Mouse (Mus musculus): Measurements from ENCODE around the gene Sult5a1. TPM values are rescaled to one million over a fixed set of nuclear protein-coding genes. Genes with fewer than 3 reads are reported as not detected.
"Not testable (repeated sequence)": the region's sequence is repeated elsewhere in the genome, so short reads cannot be mapped to it uniquely, and the experiment has no call there.

Gene Sult5a1
- polyA plus RNA-seq, 1 experiment from 2014 or later, result 6.6 TPM

DNA sequence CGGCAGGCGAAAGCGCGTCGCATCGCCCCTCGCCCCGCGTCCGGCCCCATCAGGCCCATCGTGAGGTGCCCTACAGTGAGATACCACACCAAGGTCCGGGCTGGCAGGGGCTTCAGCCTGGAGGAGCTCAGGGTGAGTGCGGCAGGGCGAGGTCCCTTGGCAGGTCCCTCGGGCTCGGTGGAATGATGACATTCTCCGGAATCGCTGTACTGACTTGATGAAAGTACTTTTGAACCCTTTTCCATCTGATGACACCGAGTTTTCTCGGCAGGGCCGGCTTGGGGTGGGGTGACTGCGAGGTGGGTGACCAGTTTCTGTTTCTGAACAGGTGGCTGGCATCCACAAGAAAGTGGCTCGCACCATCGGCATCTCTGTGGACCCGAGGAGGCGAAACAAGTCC is 55.3 kb downstream of the Sult5a1 start:
- H3K27me3 ChIP-seq (ENCODE audit: control insufficient read depth, insufficient read depth, low read length); H3K9me3 ChIP-seq (replicated peaks; ENCODE audit: control insufficient read depth, low read length); H3K4me1 ChIP-seq (ENCODE audit: control insufficient read depth, insufficient read depth, low read length): not testable (repeated sequence)
- Histone ChIP-seq H3K36me3 (ENCODE audit: control insufficient read depth, insufficient read depth, low read length) (peaks cover 20% of the 10 kb centered on the region), H3K4me3 (ENCODE audit: low read depth, low read length) (peak overlapping the region; percentile 90), H3K9ac (ENCODE audit: low read depth, low read length) (peak overlapping the region; percentile 98), H3K27ac (ENCODE audit: low read depth, low read length) (peak overlapping the region; percentile 92), H3K4me2 (peak overlapping the region; percentile 96)
- WGBS (ENCODE audit: insufficient replicate concordance), result 1% methylated on average over 22 of the region's 26 CpGs
- ATAC-seq (replicated peaks; ENCODE audit: insufficient number of reproducible peaks, low FRiP score, low TSS enrichment), result 0 out of 2 replicates have a peak, but pooled peaks have one; percentile 15

DNA sequence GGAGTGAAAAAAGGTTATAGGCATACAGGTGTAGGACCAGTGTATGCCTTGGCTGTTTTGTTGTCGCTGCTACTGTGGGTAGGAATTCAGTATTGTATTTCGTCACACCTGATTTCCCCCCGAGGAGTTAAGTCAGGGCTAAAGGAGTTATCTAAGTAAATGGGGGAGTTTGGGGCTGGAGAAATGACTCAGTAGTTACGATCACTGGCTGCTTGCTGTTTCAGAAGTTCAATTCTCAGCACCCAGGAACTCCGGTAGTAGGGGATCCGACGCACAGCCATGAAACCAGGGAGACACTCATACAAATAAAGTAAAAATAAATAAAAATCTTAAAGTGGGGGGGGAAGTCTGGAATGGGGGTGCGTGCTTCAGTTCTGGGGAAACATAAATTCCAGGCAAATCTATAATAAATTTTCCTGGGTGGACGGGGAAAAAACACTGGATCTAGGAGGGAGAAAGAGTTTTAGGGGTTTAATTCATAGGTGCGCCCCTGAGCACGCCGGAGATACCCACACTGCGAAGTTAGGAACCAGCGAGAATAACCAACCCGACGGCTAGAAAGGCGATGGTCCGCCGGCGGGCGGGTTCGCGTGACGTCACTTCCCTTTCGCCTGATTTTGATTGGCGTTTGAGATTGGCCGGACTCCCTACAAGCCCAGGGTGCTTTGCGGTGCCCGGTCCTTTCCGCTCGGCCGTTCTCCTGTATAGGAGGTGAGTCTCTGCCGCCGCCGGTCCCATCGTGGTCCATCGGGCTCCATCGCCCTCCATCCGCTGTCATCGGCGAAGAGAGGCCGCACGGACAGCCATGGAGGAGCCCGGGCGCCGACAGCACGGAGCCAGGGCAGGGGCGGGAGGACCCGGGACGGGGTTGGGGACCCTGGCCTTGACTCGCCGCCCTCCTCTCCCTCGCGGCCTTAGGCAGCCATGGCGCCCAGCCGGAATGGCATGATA is 56.1 kb downstream of the Sult5a1 start, which contains the start of gene Rpl13:
Gene Rpl13, plus strand, starts transcription at position 616 of the 951 bp plus-strand sequence.
- Histone ChIP-seq H3K9ac (ENCODE audit: low read depth, low read length) (peak within 1 kb of the TSS; percentile 98), H3K4me1 (ENCODE audit: control insufficient read depth, insufficient read depth, low read length) (peaks cover 9% of the 10 kb centered on the region)
- peak; percentile 91 for ATAC-seq (replicated peaks; ENCODE audit: insufficient number of reproducible peaks, low FRiP score, low TSS enrichment)

DNA sequence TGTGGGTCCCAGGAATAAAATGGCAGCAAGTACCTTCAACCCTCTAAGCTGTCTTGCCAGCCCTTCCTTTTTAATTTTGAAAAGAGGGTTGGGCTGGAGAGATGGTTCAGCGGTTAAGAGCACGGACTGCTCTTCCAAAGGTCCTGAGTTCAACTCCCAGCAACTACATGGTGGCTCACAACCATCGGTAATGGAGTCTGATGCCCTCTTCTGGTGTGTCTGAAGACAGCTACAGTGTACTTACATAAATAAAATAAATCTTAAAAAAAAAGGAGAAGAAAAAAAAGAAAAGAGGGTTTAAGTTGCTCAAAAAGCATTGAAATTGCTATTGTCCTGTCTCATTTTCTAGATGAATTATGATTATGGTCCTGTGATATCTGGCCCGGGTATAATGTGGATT is 56.9 kb downstream of the Sult5a1 start:
- WGBS (ENCODE audit: insufficient replicate concordance), result 74% methylated on average over 4 of the region's 4 CpGs

More for the DNA sequence above, 56.1 kb downstream of the Sult5a1 start, which contains the start of gene Rpl13:
- 1% methylated on average over 54 of the region's 56 CpGs for WGBS (ENCODE audit: insufficient replicate concordance)
- no peaks in the 10 kb centered on the region for H3K9me3 ChIP-seq (replicated peaks; ENCODE audit: control insufficient read depth, low read length)
- peak within 1 kb of the TSS; percentile 92 for H3K27ac ChIP-seq (ENCODE audit: low read depth, low read length)
- peak within 1 kb of the TSS; percentile 96 for H3K4me2 ChIP-seq
- H3K27me3 ChIP-seq (ENCODE audit: control insufficient read depth, insufficient read depth, low read length), result no peaks in the 10 kb centered on the region
- peaks cover 26% of the 10 kb centered on the region for H3K36me3 ChIP-seq (ENCODE audit: control insufficient read depth, insufficient read depth, low read length)
- peak within 1 kb of the TSS; percentile 90 for H3K4me3 ChIP-seq (ENCODE audit: low read depth, low read length)

DNA sequence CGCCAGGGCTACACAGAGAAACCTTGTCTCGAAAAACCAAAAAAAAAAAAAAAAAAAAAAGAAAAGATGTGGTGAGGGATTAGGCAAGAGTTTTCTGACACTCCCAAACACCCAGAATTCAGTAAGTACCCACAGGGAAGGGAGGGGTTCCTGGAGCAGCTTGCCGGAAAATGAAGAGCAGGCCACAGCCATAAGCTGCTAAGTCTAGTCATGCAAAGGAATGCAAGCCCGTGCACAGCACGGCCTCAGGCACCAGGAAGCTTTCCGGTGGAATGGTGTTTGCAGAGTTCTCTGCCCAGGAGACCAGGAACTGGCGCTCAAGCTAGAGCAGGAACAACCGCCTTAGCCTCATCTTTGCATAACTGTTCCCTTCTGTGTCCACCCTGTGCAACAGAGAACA is 57.8 kb downstream of the Sult5a1 start:
- H3K9ac ChIP-seq (ENCODE audit: low read depth, low read length), result no peak overlapping the region
- H3K27me3 ChIP-seq (ENCODE audit: control insufficient read depth, insufficient read depth, low read length), result no peaks in the 10 kb centered on the region
- ATAC-seq (replicated peaks; ENCODE audit: insufficient number of reproducible peaks, low FRiP score, low TSS enrichment), result no peak
- WGBS (ENCODE audit: insufficient replicate concordance), result 56% methylated on average over 8 of the region's 8 CpGs
- no peaks in the 10 kb centered on the region for H3K9me3 ChIP-seq (replicated peaks; ENCODE audit: control insufficient read depth, low read length)
- H3K4me3 ChIP-seq (ENCODE audit: low read depth, low read length), result no peak overlapping the region
- H3K36me3 ChIP-seq (ENCODE audit: control insufficient read depth, insufficient read depth, low read length), result peaks cover 21% of the 10 kb centered on the region
- H3K27ac ChIP-seq (ENCODE audit: low read depth, low read length), result no peak overlapping the region
- peaks cover 9% of the 10 kb centered on the region for H3K4me1 ChIP-seq (ENCODE audit: control insufficient read depth, insufficient read depth, low read length)
- H3K4me2 ChIP-seq, result no peak overlapping the region

More for the DNA sequence above, 56.9 kb downstream of the Sult5a1 start:
- H3K9me3 ChIP-seq (replicated peaks; ENCODE audit: control insufficient read depth, low read length), result no peaks in the 10 kb centered on the region
- no peak overlapping the region for H3K9ac ChIP-seq (ENCODE audit: low read depth, low read length)
- no peak overlapping the region for H3K27ac ChIP-seq (ENCODE audit: low read depth, low read length)
- no peak overlapping the region for H3K4me3 ChIP-seq (ENCODE audit: low read depth, low read length)
- H3K36me3 ChIP-seq (ENCODE audit: control insufficient read depth, insufficient read depth, low read length), result peaks cover 26% of the 10 kb centered on the region
- peaks cover 9% of the 10 kb centered on the region for H3K4me1 ChIP-seq (ENCODE audit: control insufficient read depth, insufficient read depth, low read length)
- no peak for ATAC-seq (replicated peaks; ENCODE audit: insufficient number of reproducible peaks, low FRiP score, low TSS enrichment)
- H3K27me3 ChIP-seq (ENCODE audit: control insufficient read depth, insufficient read depth, low read length), result no peaks in the 10 kb centered on the region
- H3K4me2 ChIP-seq, result peak overlapping the region; percentile 67; the same call in 1 of the 2 replicates

DNA sequence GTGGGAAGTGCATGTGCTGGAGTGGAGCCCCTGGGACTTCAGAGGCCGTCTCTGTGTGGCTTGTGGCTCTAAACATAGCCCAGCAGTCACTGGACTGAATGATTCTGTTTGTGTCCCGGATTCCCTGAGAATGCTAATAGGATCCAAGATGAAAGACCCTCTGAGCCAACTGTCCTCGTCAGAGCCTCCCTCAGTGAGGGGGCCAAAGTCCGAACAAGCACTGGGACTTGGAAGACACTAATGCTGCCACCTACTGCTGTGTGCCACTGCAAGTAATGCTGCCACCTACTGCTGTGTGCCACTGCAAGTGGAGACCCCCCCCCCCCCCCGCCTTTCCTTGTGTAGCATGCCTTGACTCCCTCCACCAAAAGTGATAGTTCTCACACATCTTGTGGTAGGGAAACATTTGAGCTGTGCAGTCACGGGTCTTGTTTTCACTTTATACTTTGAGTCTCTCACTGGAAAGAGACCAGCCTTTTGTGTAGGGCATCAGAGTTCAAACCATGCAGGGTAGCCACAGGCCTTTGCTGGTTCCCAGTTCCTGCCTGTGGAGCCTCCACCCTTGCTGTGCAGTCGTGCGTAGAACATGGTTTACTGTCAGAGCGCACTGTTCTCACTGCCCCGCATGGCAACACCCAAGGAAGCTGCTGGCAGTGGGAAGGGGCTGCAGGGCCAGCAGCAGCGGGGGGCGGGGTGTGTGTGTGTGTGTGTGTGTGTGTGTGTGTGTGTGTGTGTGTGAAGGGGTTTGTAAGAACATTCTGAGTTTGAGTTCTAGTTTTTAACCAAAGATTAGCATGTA is 60.1 kb downstream of the Sult5a1 start:
- 81% methylated on average over 12 of the region's 12 CpGs for WGBS (ENCODE audit: insufficient replicate concordance)
- no peak for ATAC-seq (replicated peaks; ENCODE audit: insufficient number of reproducible peaks, low FRiP score, low TSS enrichment)
- Histone ChIP-seq H3K4me1 (ENCODE audit: control insufficient read depth, insufficient read depth, low read length) (peaks cover 2% of the 10 kb centered on the region; the same call in 1 of the 2 replicates), H3K4me3 (ENCODE audit: low read depth, low read length) (no peak overlapping the region), H3K27ac (ENCODE audit: low read depth, low read length) (no peak overlapping the region), H3K9me3 (replicated peaks; ENCODE audit: control insufficient read depth, low read length) (no peaks in the 10 kb centered on the region), H3K9ac (ENCODE audit: low read depth, low read length) (no peak overlapping the region), H3K36me3 (ENCODE audit: control insufficient read depth, insufficient read depth, low read length) (peaks cover 26% of the 10 kb centered on the region), H3K4me2 (no peak overlapping the region), H3K27me3 (ENCODE audit: control insufficient read depth, insufficient read depth, low read length) (no peaks in the 10 kb centered on the region)

DNA sequence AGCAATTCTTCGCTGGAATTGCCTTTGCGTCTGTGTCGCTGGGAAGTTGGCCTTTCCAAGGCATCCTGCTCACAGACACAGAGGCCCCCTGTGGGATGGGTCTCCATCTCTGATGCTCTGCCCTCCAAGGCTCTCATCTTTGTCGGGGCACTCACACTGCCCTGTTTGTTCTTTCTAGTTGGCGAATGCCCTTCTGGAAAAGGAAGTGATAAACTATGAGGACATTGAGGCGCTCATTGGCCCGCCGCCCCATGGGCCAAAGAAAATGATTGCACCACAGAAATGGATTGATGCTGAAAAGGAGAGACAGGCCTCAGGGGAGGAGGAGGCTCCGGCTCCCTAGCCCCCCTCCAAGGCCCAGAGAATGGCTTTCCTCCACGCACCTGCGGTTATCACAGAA is 60.9 kb downstream of the Sult5a1 start:
- no peak overlapping the region for H3K27ac ChIP-seq (ENCODE audit: low read depth, low read length)
- no peak overlapping the region for H3K4me2 ChIP-seq
- no peak overlapping the region for H3K9ac ChIP-seq (ENCODE audit: low read depth, low read length)
- H3K4me3 ChIP-seq (ENCODE audit: low read depth, low read length), result no peak overlapping the region
- ATAC-seq (replicated peaks; ENCODE audit: insufficient number of reproducible peaks, low FRiP score, low TSS enrichment), result no peak
- 89% methylated on average over 11 of the region's 11 CpGs for WGBS (ENCODE audit: insufficient replicate concordance)
- H3K9me3 ChIP-seq (replicated peaks; ENCODE audit: control insufficient read depth, low read length), result no peaks in the 10 kb centered on the region
- no peaks in the 10 kb centered on the region for H3K27me3 ChIP-seq (ENCODE audit: control insufficient read depth, insufficient read depth, low read length)
- peaks cover 2% of the 10 kb centered on the region; the same call in 1 of the 2 replicates for H3K4me1 ChIP-seq (ENCODE audit: control insufficient read depth, insufficient read depth, low read length)
- peaks cover 26% of the 10 kb centered on the region for H3K36me3 ChIP-seq (ENCODE audit: control insufficient read depth, insufficient read depth, low read length)

Small RNA genes lying within 50 kb of the gene (microRNA-seq; reads per million reads assigned to microRNA genes)
- gene Mir7079 (ENCODE audit: borderline number of aligned reads) (0.88 reads per million, percentile 11 among the genes with 10 or more reads in this experiment), gene Mir7080 (ENCODE audit: borderline number of aligned reads) (0.41 reads per million)

Other genes with a start within 250 kb of the Sult5a1 start
- 49.5 and 51.3 TPM in 2 replicates for gene Ankrd11, start 116.0 kb downstream of the Sult5a1 start, polyA plus RNA-seq (2014; fragmentation: Nextera tagmentation; extraction: Ambion mirVana)
- gene Spg7, start 95.4 kb downstream of the Sult5a1 start, polyA plus RNA-seq (2014; fragmentation: Nextera tagmentation; extraction: Ambion mirVana), result 48.7 and 49.4 TPM in 2 replicates
- gene Rpl13, start 56.0 kb downstream of the Sult5a1 start, polyA plus RNA-seq (2014; fragmentation: Nextera tagmentation; extraction: Ambion mirVana), result 1,217 and 1,331 TPM in 2 replicates
- gene Cpne7, start 40.9 kb downstream of the Sult5a1 start, polyA plus RNA-seq (2014; fragmentation: Nextera tagmentation; extraction: Ambion mirVana), result 0.27 and 0.31 TPM in 2 replicates
- 1.0 and 1.3 TPM in 2 replicates for gene Dpep1, start 27.9 kb upstream of the Sult5a1 start, polyA plus RNA-seq (2014; fragmentation: Nextera tagmentation; extraction: Ambion mirVana)
- gene Chmp1a, start 54.4 kb upstream of the Sult5a1 start, polyA plus RNA-seq (2014; fragmentation: Nextera tagmentation; extraction: Ambion mirVana), result 63.1 and 74.1 TPM in 2 replicates
- 3.4 and 5.0 TPM in 2 replicates for gene Spata33, start 54.5 kb upstream of the Sult5a1 start, polyA plus RNA-seq (2014; fragmentation: Nextera tagmentation; extraction: Ambion mirVana)
- 22.6 and 24.2 TPM in 2 replicates for gene Cdk10, start 66.5 kb upstream of the Sult5a1 start, polyA plus RNA-seq (2014; fragmentation: Nextera tagmentation; extraction: Ambion mirVana)
- 1.6 TPM in 2 replicates for gene Spata2l, start 77.9 kb upstream of the Sult5a1 start, polyA plus RNA-seq (2014; fragmentation: Nextera tagmentation; extraction: Ambion mirVana)
- gene Zfp276, start 95.9 kb upstream of the Sult5a1 start, polyA plus RNA-seq (2014; fragmentation: Nextera tagmentation; extraction: Ambion mirVana), result 11.7 and 12.1 TPM in 2 replicates
- gene Vps9d1, start 96.0 kb upstream of the Sult5a1 start, polyA plus RNA-seq (2014; fragmentation: Nextera tagmentation; extraction: Ambion mirVana), result 16.8 and 19.8 TPM in 2 replicates
- 22.8 and 27.7 TPM in 2 replicates for gene Fanca, start 160.3 kb upstream of the Sult5a1 start, polyA plus RNA-seq (2014; fragmentation: Nextera tagmentation; extraction: Ambion mirVana)
- gene Spire2, start 174.4 kb upstream of the Sult5a1 start, polyA plus RNA-seq (2014; fragmentation: Nextera tagmentation; extraction: Ambion mirVana), result 2.9 and 3.0 TPM in 2 replicates
- 148 and 165 TPM in 2 replicates for gene Tcf25, start 215.4 kb upstream of the Sult5a1 start, polyA plus RNA-seq (2014; fragmentation: Nextera tagmentation; extraction: Ambion mirVana)
- 0.06 TPM in 1 of 2 replicates, not detected in the other for gene Mc1r, start 248.8 kb upstream of the Sult5a1 start, polyA plus RNA-seq (2014; fragmentation: Nextera tagmentation; extraction: Ambion mirVana)

All from heart, embryonic 11.5 days (tissue).